Mouse (Mus musculus): ENCODE measurements around the gene Pde4d.
A peak's percentile ranks its signal among the peaks of the same experiment; 100 is the strongest.

The Pde4d gene

DNA sequence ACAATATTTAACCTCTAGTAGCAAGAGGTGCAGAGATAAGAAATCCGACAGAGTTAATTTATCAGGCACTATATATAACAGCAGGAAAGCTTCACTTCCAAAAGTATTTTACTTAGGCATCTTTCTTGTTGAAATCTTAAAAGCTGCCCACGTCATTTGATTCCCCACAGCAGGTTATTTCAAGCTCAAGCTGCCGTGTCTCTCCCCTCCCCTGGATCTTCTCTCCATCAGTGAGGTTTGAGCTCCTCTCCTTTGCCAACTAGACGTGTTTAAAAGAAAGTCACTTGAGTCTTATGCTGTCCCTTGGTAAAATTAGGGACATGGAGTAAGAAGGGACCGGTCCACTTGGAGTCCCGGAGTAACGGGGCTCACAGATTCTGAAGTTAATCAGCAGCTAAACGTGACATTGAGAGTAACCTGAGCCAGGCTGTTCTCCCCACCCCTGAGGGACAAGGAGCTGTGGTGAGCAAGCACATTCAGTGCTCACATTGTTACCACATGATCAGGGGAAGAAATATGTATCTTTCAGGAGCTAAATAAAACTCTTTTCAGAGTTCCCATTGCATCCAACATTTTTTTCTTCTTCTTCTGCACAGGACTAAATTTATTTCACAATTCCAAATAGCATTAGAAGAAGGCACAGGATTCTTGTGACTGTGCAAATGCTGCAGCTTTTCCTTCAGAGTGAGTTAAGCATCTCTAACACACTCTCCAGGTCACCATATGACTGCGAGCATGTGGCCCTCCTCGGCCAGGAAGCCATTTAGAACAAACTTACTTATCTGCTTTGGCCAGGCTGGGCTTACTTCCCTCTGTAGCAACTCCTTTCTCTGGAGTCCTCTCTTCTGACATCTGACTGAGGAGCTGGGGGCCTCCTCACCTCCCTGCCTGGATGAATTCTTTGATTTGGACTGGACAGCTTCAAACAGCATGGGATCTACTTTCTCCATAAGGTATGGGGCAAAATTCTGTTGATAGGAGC, at the start of gene Pde4d:
Gene Pde4d (plus strand): TSS at position 833 of the 982 bp plus-strand sequence.
- DNase-seq, result peak; percentile 55

DNA sequence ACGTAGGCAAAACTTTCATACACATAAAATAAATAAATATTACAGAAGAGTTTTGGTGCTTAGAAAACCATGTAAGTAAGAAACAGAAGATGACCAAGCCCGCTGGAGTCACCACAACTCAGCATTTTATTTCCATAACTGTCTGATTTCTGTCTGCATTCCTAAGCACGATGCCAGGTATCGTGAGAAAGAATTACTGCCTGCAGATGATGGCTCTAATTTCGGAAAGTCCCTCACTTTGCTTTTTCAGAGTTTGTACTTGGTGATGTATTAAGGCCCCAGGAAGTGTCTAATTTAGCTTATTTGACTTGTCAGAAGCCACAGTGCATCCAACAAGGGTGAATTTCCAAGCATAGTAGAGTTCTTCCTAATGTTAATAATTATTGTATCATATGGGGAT, 46.6 kb upstream of the Pde4d start:
- no peak for DNase-seq

DNA sequence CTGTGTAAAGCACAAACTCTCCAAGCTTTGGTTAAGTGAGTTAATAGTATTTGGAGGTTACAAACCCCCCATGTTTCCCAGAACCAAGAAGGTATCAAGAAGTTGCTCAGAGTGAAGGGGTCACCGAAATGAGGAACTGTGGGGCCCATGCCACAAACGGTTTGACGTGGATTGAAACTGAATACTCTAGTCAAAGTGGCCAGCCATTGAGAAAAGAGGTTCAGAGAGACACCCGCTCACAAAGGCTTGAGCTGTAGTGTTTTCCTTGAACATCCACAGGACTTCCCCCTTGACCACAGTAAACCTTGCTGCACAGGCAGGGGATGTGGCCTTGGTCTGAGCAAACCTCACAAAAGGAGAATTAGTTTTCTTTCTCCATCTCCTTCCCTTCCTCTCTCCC, 45.4 kb upstream of the Pde4d start:
- DNase-seq, result no peak

DNA sequence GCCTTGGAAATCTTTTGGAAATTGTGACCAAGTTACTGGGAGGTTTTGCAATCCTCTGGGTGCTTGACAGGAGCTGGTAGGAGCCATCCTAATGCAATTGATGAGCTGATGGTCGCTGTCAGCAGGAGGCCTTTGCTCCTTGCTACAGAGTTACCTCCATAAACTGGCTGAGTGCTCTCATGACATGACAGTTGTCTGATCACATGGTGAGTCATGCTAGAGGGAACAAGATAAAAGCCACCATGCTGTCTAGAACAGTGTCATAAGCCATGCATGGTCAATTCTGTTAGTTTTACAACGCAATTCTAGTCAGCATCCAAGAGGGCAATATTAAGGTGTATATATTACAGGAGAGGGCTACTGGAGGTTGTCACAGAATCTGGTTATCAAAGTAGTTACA, 34.3 kb upstream of the Pde4d start:
- DNase-seq, result no peak

DNA sequence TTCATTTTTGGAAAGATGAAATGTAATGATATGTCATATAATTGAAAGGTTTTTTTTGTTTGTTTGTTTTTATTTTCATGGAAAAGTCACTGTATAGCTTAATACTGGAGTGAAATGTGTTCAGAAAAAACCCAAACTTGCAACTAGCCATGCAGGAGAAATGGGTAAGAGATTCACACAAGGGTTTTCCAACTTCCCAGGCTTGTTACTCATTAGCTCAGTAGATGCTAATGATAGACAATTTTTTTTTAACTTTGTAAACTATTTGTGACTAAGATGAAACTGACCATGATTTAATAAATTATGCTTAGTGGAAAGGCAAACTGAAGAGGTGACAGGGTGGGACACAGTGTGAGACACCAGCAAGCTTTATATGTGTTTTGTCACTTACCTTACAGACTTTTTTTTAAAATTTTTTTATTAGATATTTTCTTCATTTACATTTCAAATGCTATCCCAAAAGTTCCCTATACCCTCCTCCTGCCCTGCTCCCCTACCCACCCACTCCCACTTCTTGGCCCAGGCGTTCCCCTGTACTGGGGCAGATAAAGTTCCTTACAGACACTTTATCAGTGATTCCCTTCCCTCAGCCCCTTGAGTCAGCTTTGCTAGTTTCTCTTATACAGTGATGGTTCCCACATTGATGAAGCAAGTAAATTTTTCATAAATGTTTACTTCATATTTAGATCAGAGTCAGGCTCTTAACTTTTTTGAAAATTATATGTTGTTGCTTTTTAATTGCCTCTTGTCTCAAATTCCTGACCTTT, 30.8 kb upstream of the Pde4d start:
- DNase-seq, result no peak

DNA sequence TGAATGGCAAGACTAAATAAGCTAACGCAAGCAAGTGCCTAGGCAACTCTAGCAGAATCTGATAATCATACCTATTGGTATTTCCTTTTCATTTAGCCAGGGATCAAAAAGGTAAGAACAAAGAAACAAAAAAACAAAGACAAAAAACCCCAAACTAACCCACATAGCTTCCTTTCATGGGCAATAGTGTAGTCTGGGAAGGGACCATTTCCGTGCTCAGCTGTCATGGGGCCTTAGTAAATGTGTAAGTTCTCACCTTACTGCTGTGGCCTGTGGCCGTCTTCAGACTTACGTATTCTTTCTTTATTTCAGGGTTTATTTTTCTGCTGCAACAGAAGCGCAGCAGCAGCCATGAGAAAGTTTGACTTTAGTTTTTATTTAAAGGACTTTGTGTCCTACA, 23.4 kb upstream of the Pde4d start:
- no peak for DNase-seq

DNA sequence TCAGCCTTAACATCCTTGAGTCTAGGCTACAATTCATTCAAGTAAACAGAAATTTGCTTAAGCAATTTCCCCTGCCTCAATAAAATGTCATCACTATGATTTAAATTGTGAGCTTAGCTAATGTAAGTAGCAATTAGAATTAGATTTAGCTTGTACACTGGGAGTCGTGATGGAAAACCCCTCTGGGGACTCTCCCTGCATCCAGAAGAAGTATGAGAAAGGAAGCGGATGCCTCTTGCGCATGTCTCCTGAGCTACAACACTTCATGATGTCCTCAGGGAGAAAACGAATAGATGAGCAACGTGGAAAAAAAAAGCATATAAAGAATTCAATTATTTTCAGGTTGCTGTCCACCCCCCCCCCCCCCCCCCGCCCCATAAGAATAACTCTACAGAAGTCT, 20.9 kb upstream of the Pde4d start:
- no peak for DNase-seq

DNA sequence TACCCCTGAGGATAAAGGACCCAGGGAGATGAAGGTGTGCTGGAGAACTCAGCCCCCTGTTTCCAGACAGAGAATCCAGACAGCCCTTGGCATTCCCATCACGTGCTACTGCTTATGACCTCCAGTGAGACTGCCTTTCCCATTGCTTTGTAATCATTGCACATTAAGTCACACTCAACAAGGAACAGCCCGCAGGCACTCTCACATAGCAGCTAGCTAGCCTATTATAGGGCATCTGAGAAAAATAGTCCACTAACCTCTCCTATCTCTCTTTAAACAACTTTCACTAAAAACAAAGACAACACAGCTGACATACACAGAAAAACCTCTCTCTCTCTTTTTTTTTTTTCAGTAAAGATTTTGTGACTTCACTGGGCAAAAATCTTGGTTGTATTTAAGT, 20.1 kb upstream of the Pde4d start:
- DNase-seq, result no peak

DNA sequence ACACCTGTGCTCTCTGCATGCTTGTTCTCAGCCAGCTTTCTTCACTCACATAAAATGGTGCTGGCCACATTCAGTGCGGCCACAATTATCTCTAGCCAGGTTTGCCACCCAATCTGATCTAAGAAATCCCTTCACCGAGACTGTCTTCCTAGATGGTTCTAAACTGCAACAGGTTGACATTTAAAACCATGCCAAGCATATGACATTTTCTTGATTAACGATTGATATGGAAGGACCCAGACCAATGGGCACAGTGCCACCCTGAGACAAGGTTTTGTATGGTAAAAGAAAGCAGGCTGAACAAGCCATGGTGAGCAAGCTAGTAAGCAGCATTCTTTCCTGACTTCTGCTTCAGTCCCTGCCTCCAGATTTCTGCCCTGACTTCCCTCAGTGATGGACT, 18.0 kb upstream of the Pde4d start:
- DNase-seq, result no peak

DNA sequence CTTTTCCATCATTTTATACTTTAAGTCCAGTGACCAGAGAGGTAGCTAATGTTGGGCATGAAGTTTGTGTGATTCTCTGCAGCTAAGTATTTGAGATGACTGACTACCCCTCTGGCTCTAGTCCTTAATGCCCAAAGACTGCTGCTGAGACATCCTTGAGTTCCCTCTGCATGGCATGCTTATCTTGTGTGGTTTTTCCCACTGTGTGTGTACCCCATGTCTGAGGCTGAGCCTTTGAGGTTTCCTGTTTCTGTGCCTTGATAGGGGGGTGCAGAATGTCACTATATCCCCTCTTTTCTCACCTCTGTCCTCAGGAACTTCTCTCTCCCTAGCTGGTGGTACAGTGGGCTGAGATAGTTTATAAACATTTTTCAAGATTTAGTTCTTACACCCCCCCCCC, 14.1 kb upstream of the Pde4d start:
- DNase-seq, result no peak

DNA sequence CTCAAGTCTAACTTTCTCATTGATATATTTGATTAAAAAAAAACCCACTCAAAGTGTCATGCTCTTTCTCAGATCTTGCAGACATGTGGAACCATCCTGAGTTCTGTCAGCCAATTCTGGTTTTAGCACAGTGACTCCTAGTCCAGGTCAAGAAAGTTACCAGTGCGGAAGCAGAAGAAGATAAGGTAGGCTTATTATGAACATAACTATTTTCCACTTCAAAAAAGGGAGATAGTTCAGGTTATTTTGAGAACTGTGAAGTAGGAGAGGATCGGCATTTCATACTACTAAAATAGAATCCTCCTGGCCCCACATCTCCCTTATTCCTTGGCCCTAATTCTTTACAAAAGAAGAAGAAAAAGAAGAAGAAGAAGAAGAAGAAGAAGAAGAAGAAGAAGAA, 12.3 kb upstream of the Pde4d start:
- DNase-seq, result no peak

DNA sequence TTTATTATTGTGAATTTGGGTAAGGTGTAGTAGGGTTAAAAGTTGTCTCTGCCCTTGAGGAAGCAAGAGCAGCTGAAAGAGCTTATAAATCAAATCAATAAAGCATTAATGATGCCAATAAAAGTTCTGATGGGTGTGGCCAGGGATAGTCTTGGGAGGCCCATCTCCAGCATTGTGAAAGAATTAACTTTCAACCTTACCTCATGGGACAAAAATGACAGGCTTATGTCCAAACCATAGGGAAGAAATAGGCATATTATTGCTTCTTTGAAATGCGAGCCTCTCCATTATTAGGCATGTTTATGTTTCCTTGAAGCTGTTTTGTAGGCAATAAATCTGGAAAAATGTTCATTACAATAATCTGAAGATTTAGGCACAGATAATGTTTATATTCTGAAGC, 10.7 kb upstream of the Pde4d start:
- DNase-seq, result no peak

DNA sequence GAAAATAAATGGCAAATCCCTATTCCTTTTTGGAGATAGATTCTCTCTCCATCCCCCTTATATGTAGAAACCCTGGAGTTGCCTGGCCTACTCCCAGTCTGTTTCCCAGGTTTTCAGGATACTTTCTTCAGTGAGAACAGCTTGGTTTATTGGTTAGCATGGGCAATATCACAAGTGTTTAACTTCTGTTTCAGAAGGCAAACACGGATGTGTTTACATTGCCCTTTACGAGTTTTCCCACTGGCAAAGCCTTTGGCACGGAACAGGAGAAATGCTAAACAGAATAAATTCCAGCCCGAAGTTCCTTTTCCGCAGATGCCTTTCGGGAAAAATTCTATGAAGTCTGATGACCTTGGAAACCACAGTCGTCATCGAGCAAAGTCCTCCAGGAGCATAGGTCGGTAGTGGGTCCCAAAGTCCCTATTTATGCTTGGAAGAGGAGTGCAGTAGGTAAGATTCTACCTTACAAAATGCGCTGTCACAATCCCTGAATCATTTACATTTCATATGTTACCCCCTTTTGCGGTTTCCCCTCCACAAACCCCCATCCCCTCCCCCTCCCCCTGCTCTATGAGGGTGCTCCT, 1.3 kb upstream of the Pde4d start:
- DNase-seq, result peak; percentile 32

DNA sequence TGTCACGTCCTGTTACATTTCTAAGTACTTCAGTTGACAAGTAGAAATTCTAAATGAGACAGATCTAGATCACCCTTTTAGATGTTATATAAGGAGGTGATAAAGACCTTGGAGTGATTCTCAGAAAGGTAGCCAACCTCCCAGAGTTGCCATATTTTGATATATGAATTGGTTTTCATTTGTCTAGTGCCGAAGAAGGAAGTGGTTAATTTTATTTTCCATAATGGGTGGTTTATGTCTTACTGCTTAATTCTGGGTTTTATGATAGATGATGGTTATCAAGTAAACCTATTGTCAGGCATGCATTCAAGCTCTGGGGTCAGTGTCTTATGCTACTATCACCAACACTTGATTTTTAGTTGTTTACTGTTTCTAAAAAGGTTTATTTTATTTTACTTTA, 1.4 kb downstream of the Pde4d start:
- DNase-seq, result no peak

DNA sequence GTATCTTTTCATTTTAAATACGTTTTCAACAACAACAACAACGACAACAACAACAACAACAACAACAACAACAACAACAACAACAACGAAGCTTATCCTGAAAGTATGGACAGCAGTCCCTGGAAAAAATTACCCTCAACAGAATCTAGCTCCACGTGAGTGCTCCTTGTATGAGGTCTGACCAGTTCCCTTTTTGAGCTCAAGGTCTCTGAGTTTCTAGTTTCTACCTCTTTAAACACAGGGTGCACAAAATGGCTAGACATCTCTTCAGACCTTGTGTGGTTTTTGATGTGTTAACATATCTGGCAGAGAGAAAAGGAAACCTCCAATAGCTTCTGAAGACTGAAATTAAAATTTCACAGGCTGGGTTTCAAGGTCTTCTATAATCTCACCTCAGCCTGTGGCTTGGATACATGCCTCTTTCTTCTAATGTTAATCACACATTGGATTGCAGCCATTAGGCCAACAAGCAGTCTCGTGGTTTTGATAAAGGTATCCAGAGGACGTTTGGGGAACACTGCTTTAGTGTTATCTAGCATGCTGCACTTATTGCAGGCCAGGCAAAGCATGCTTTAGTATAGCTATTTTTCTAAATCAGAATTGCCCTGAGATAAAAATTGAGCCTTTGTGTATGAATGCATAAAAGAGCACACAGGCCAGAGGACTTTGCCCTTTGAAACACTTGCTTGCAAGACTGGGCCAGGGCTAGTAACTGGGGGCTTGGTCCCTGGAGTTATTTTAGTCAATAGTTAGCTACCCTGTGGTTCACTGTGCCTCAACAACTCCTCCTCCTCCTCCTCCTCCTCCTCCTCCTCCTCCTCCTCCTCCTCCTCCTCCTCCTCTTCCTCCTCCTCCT, 3.5 kb downstream of the Pde4d start:
- peak; percentile 28 for DNase-seq

DNA sequence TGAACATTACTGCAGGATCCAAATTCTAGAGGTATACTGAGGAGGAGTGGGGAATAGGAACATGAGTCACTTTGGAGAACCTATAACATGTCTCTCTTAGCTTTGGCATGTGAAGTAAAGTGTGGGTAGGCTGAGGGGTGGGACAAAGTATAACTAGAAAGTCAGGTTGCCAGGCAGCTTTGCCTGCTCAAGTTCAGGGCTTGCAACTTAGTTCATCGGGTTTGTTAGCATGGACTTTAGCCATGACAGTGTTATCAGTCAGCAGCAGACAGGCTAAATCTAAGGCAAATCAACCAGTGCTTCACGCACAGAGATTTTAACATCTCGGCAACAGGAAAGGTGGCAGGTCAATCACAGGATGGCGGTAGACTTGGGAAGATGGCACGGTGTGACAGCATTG, 12.8 kb downstream of the Pde4d start:
- DNase-seq, result no peak

DNA sequence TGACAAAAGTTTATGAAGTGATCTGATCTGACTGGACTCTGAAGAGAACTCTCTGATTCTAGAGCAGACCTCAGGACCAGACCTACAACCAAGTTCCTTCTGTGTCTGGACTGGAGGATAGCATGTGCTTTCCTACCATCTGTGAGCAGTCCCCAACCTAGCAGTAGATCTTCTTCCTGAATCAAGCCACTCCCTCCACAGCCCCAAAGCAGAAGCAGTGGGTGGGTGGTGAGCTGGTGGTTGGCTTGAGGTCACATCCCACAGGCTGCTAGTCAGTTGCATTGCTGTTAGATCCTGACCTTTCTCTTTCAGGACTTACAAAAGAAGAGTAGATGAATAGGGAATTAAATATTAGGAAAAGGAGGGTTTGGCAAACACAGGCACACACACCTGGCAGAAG, 16.0 kb downstream of the Pde4d start:
- DNase-seq, result no peak

DNA sequence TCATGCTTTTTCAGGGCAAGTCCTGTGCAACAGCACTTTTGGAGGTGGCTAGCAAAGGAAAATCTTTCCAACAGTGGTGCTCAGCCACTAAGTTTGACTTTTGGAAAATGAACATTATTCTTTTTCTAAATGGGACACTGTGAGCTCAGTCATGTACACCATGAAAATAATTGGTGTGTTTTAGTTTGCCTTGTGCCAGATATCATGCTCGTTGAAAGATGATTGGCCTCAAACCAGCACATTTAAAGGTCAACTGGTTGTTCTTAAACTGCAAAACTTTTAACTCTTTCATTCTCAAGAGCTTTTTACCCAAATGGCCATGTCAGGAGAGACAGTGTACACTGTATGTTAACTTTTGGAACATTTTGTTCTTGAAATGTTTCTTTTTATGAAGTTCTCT, 17.3 kb downstream of the Pde4d start:
- no peak for DNase-seq

DNA sequence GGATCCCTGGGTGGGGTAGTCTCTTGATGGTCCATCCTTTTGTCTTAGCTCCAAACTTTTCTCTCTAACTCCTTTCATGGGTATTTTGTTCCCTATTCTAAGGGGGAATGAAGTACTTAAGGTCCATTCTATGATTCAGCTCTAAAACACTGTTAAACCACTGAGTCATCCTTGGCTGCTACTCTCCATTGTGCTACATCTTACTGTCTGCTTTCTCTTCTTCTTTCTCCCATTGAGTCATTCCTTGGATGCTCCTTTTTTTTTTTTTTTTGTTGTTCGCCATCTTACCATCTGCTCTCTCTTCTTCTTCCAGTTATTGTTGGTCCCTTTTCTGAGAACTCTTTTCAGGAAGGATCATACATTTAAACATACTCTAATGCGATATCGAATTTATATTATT, 30.7 kb downstream of the Pde4d start:
- no peak for DNase-seq

DNA sequence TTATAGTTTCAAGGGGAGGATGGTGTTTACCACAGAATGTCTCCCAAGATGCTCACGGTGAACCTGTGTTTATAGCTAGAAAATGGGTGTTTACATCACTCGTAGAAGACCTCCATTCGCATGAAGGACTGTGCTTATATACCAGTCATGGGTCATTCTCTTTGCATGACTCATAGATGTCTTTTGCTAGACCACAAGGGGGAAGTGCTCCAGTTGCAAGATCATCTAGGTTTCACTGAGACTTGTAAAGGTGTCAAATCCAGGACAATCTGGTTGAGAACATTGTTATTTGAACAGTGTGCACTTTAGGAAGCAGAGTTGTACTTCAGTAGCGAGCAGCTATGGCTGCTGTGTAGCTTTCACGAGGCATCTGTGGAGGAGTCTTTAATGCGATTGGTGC, 35.3 kb downstream of the Pde4d start:
- no peak for DNase-seq

DNA sequence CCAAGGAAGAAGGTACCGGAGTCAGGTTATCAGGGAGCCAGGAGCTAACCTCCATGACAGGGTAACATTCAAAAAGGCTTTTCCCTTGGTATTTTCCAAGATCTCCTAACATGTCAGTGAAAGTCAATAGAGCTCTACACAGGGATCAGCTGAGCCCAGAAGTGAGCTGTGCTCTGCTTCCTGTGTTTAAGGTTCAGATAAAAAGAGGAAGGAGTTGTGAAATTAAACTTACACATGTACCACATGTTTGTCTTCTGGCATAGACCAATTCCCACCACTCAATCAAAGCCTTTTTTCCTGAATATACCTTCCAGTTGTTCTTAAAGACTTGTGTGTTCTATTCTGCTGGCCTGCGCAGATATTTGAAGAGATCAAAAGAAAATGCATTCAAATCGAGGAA, 37.3 kb downstream of the Pde4d start:
- DNase-seq, result no peak

DNA sequence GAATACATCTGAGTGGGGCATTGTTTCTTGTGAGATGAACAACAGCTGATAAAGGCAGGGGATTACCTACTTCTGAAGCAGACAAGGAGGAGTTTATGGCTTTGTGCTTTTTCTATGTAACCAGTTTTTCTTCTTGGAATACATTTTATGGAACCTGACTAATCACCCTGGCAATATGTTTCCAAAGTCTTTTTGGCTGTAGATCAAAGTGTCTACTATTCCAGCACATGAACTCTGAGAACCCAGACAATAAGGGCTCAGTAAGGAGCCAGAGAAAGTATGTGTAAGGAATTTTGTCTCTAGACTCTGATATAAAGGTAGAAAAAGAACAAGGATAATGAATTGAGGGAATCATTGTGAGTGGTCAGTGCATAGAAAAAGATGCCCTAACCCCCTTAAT, 40.1 kb downstream of the Pde4d start:
- no peak for DNase-seq

DNA sequence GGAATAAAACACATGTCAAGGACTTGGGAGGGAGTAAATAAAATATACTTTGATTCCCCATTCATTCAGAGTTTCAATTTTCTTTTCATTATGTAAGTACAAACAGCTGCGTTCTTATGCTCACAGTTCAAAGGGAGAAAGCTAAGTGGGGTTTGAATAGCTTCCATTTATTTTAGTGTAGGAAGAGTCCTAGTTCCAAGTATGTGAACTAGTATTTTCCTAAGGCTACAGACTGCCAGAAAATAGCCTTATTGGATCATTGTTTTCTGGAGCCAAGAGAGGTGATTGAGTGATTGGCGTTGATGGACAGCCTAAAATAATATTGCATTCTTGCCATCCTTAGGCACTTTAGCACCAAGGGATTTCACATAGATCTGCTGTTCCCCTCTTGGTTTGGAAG, 41.1 kb downstream of the Pde4d start:
- no peak for DNase-seq
